Mouse (Mus musculus): ENCODE results near the gene Ano3.

GRCm38 (mm10) chr2:110935691-110936090 is 15.0 kb downstream of the Ano3 start:
- no peak for TF ChIP-seq CTCF (conservative IDR thresholded peaks at IDR 0.05; ENCODE audit: low read length)
- TF ChIP-seq POU5F1 (IDR thresholded peaks at IDR 0.05; ENCODE audit: borderline replicate concordance, low read length) = no peak
- TF ChIP-seq NANOG (IDR thresholded peaks at IDR 0.05; ENCODE audit: borderline replicate concordance, low read length) = no peak
